15 mouse cellular contexts compared by ENCODE assay signal in genomic region chr6:134558546-134559129, GRCm38 (mm10). TPM values are rescaled to one million over a fixed set of nuclear protein-coding genes. Genes with fewer than 3 reads are reported as not detected.
DNase-seq lines count a peak whose midpoint lies in the region; ATAC-seq and TF ChIP-seq lines count a peak whose summit lies in the region.
"Had no signal": no experiment of that assay in that cellular context is flagged by ENCODE, and none has a peak within 500 bp of the region (broad histone marks: within the 10 kb centered on the region; RNA-seq: fewer than 3 reads in every experiment).

No protein-coding gene starts in this region.

- ATAC-seq in forebrain, embryonic 15.5 days (replicated peaks) = peak; percentile 58; the same call in 1 of the 2 replicates
- no peak for ATAC-seq in forebrain, embryonic 12.5 days (ENCODE audit: low FRiP score)
- no peak; the same call in 1 of the 2 replicates for ATAC-seq in liver, embryonic 11.5 days (replicated peaks; ENCODE audit: low FRiP score)
- ATAC-seq in monocyte, adult 5-6 weeks (replicated peaks; ENCODE audit: insufficient number of reproducible peaks, low FRiP score, low TSS enrichment, poor library complexity, severe bottlenecking) = peak; percentile 35; the same call in 1 of the 2 replicates

- TF ChIP-seq CTCF in liver, adult 2 months (IDR thresholded peaks at IDR 0.05; ENCODE audit: low read depth, low read length) = no peak

- WGBS in forebrain, embryonic 15.5 days = 50% methylated on average over 8 of the region's 8 CpGs
- WGBS in forebrain, embryonic 12.5 days = 62% methylated on average over 8 of the region's 8 CpGs
- WGBS in liver, adult 2 months = 69% methylated on average over 8 of the region's 8 CpGs
- 74% methylated on average over 8 of the region's 8 CpGs for WGBS in liver, embryonic 11.5 days
- 78% methylated on average over 8 of the region's 8 CpGs for WGBS in embryonic facial prominence, embryonic 10.5 days

- no peak overlapping the region for H3K9ac ChIP-seq in forebrain, embryonic 15.5 days (replicated peaks)
- no peak overlapping the region for H3K9ac ChIP-seq in forebrain, embryonic 12.5 days
- no peak overlapping the region for H3K9ac ChIP-seq in liver, adult 2 months (ENCODE audit: low read depth, low read length)
- no peak overlapping the region for H3K9ac ChIP-seq in liver, embryonic 11.5 days (ENCODE audit: low read depth, low read length)
- H3K9ac ChIP-seq: hindbrain, embryonic 14.5 days; liver, embryonic 14.5 days had no signal

- H3K27ac ChIP-seq in forebrain, embryonic 15.5 days (replicated peaks) = no peak overlapping the region
- H3K27ac ChIP-seq in forebrain, embryonic 12.5 days = no peak overlapping the region
- peak overlapping the region; percentile 45; the same call in 1 of the 2 replicates for H3K27ac ChIP-seq in liver, adult 2 months (replicated peaks; ENCODE audit: insufficient read depth, low read depth, low read length)
- no peak overlapping the region for H3K27ac ChIP-seq in liver, embryonic 11.5 days (ENCODE audit: low read depth, low read length)
- H3K27ac ChIP-seq in embryonic facial prominence, embryonic 10.5 days (replicated peaks) = no peak overlapping the region
- H3K27ac ChIP-seq: heart, embryonic 10.5 days; hindbrain, embryonic 14.5 days; liver, embryonic 14.5 days; stomach, postnatal 0 days had no signal

- no peaks in the 10 kb centered on the region for H3K27me3 ChIP-seq in forebrain, embryonic 15.5 days
- H3K27me3 ChIP-seq in forebrain, embryonic 12.5 days = no peaks in the 10 kb centered on the region
- no peaks in the 10 kb centered on the region for H3K27me3 ChIP-seq in liver, adult 2 months (ENCODE audit: control insufficient read depth, insufficient read depth, low read length)
- no peaks in the 10 kb centered on the region for H3K27me3 ChIP-seq in liver, embryonic 11.5 days (replicated peaks; ENCODE audit: control insufficient read depth, insufficient read depth, low read length)
- no peaks in the 10 kb centered on the region for H3K27me3 ChIP-seq in embryonic facial prominence, embryonic 10.5 days (replicated peaks; ENCODE audit: low read depth, poor library complexity, severe bottlenecking)

- peaks cover 31% of the 10 kb centered on the region for H3K4me1 ChIP-seq in forebrain, embryonic 15.5 days
- peaks cover 31% of the 10 kb centered on the region for H3K4me1 ChIP-seq in forebrain, embryonic 12.5 days
- H3K4me1 ChIP-seq in liver, adult 2 months (ENCODE audit: control insufficient read depth, insufficient read depth, low read length) = peaks cover 48% of the 10 kb centered on the region
- peaks cover 13% of the 10 kb centered on the region for H3K4me1 ChIP-seq in liver, embryonic 11.5 days (replicated peaks; ENCODE audit: control insufficient read depth, insufficient read depth, low read length)
- H3K4me1 ChIP-seq in embryonic facial prominence, embryonic 10.5 days = peaks cover 10% of the 10 kb centered on the region; the same call in 1 of the 2 replicates

- no peak for DNase-seq in liver, adult 2 months (ENCODE audit: extremely low read depth, low read depth, low spot score)
- DNase-seq in liver, embryonic 11.5 days (ENCODE audit: low spot score) = no peak
- peak; percentile 24 for DNase-seq in ZHBTc4 (ENCODE audit: low read depth, low spot score)
- DNase-seq in cerebellum, postnatal 14 days = no peak
- no peak for DNase-seq in embryonic facial prominence, embryonic 10.5 days (ENCODE audit: low spot score)
- DNase-seq: cerebellum, adult 9-11 months; kidney, postnatal 36 days had no signal

- no peaks in the 10 kb centered on the region for H3K36me3 ChIP-seq in forebrain, embryonic 15.5 days
- no peaks in the 10 kb centered on the region for H3K36me3 ChIP-seq in forebrain, embryonic 12.5 days (replicated peaks)
- H3K36me3 ChIP-seq in liver, adult 2 months (ENCODE audit: control insufficient read depth, insufficient read depth, low read length) = no peaks in the 10 kb centered on the region
- no peaks in the 10 kb centered on the region for H3K36me3 ChIP-seq in liver, embryonic 11.5 days (ENCODE audit: control insufficient read depth, insufficient read depth, low read length)
- H3K36me3 ChIP-seq in embryonic facial prominence, embryonic 10.5 days (replicated peaks) = peaks cover 3% of the 10 kb centered on the region; the same call in 1 of the 2 replicates
- H3K36me3 ChIP-seq: heart, embryonic 10.5 days had no signal

- TF ChIP-seq POLR2A in liver, adult 2 months (IDR thresholded peaks at IDR 0.05; ENCODE audit: extremely low read depth, insufficient read depth, low read length) = no peak

- H3K9me3 ChIP-seq in forebrain, embryonic 15.5 days = no peaks in the 10 kb centered on the region
- no peaks in the 10 kb centered on the region for H3K9me3 ChIP-seq in forebrain, embryonic 12.5 days
- H3K9me3 ChIP-seq in liver, embryonic 11.5 days (ENCODE audit: control insufficient read depth, low read length) = no peaks in the 10 kb centered on the region
- no peaks in the 10 kb centered on the region for H3K9me3 ChIP-seq in embryonic facial prominence, embryonic 10.5 days
- H3K9me3 ChIP-seq: G1E; heart, embryonic 10.5 days had no signal

- peaks cover 38% of the 10 kb centered on the region for H3K79me2 ChIP-seq in liver, adult 2 months (ENCODE audit: control insufficient read depth, insufficient read depth, low read length)

- H3K4me2 ChIP-seq in forebrain, embryonic 15.5 days (replicated peaks) = no peak overlapping the region
- H3K4me2 ChIP-seq in forebrain, embryonic 12.5 days = no peak overlapping the region
- no peak overlapping the region for H3K4me2 ChIP-seq in liver, embryonic 11.5 days
- H3K4me2 ChIP-seq: hindbrain, embryonic 14.5 days had no signal

- H3K4me3 ChIP-seq in forebrain, embryonic 15.5 days = no peak overlapping the region
- no peak overlapping the region for H3K4me3 ChIP-seq in forebrain, embryonic 12.5 days (replicated peaks)
- H3K4me3 ChIP-seq in liver, adult 2 months (ENCODE audit: insufficient read depth, low read depth, low read length) = no peak overlapping the region
- no peak overlapping the region for H3K4me3 ChIP-seq in liver, embryonic 11.5 days (ENCODE audit: low read depth, low read length)
- H3K4me3 ChIP-seq in embryonic facial prominence, embryonic 10.5 days = no peak overlapping the region
- H3K4me3 ChIP-seq: heart, embryonic 10.5 days had no signal

RNA-seq across cellular contexts. Expression of gene Lrp6, which starts 8.1 kb away (rescaled TPM):
- 20.4 and 23.2 TPM in 2 replicates for polyA plus RNA-seq in forebrain, embryonic 15.5 days (2015; fragmentation: Nextera tagmentation; extraction: Ambion mirVana)
- 32.0 and 33.3 TPM in 2 replicates for polyA plus RNA-seq in forebrain, embryonic 12.5 days (2016; fragmentation: Nextera tagmentation; extraction: Ambion mirVana)
- total RNA-seq in liver, adult 2 months (2014; rRNA removed) = 48.2 and 54.3 TPM in 2 replicates
- 15.0 and 15.1 TPM in 2 replicates for polyA plus RNA-seq in liver, adult 2 months (2012; rRNA removed)
- polyA plus RNA-seq in liver, embryonic 11.5 days (2014; fragmentation: Nextera tagmentation; extraction: Ambion mirVana) = 14.1 and 17.1 TPM in 2 replicates
- total RNA-seq in monocyte, adult 5-6 weeks (2017) = 32.0 to 57.1 TPM (median 39.6 TPM) in 3 replicates
- polyA plus RNA-seq in embryonic facial prominence, embryonic 10.5 days (2016; fragmentation: Nextera tagmentation; extraction: Ambion mirVana) = 27.1 and 27.8 TPM in 2 replicates

Comparison
In these comparisons a context has a peak if more than half of its experiments do, and no peak if none do; other contexts are left out.
1. ATAC-seq: peak in forebrain, embryonic 15.5 days (single experiment) and monocyte, adult 5-6 weeks (single experiment); none in forebrain, embryonic 12.5 days (single experiment) and liver, embryonic 11.5 days (single experiment).